Mouse (Mus musculus) T-helper 1 cell (primary cell): Measurements from ENCODE around the gene Acadm.

Experiments
- in situ Hi-C: fragments of 300-600 bp; cut with MboI, MseI; formaldehyde crosslinking; loops from one replicate; pipeline ENCODE4 v1.15.1; 2025; ENCODE audit warnings: high pct_unique_total_duplicates

Gene Acadm

GRCm38 (mm10) chr3:153944335-153944990, at the start of gene Acadm:
Acadm (minus strand) TSS chr3:153944632.
- in situ Hi-C loops, result no loop called here

- in situ Hi-C loops, result no loop called here
Observed at GRCm38 (mm10) chr3:153984428-153985340, 40.3 kb upstream of the Acadm start.

- in situ Hi-C loops, result no loop called here
Observed at GRCm38 (mm10) chr3:153980611-153981010, 36.2 kb upstream of the Acadm start.

DNA sequence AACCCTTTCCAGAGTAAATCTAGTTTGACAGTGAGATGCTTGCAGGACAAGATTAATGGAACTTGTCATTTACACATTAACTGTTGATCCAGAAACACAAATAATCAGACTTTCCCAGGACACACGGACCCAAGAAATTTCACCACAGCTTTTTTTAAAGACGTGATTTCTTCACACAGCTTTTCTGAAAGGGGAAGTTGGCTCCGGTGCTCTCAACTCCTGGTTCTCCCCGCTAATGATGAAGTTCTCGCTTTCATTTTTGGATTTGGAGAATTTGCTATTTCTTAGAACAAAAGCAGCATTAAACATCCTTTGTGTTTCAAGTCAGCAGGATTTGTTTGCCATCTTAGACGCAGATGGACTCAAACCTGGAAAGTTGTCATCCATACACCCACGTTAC, 31.4 kb upstream of the Acadm start:
- in situ Hi-C loops, result no loop called here

DNA sequence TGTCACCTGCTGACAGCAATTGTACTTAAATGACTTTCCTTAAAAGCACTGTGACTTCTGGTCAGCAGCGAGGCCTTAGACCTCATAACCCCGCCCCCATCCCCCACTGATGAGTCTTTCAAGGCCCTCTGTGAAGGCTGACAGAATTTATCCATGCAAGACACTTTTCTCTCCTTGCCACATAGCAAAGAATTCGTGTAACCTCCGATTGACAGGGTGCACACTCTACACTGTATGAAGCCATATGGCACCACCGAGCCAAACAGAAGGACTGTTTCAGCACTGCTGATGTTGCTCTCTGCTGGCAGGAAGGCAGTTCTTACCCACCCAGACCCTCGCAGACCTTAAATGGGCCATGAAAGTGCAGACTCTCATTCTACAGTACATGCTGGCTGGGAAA, 30.6 kb upstream of the Acadm start:
- in situ Hi-C loops, result no loop called here

GRCm38 (mm10) chr3:153973949-153974760, 29.7 kb upstream of the Acadm start:
- in situ Hi-C loops, result no loop called here

- in situ Hi-C loops, result no loop called here
Observed at GRCm38 (mm10) chr3:153973171-153973948, 28.9 kb upstream of the Acadm start, which contains the start of gene Slc44a5. Slc44a5 (plus strand) TSS chr3:153973436.

- in situ Hi-C loops, result loop anchor here (5.0 kb wide), 1 partner anchor 263 kb away; no protein-coding TSS in a partner anchor
Observed at GRCm38 (mm10) chr3:153969451-153969850, 25.0 kb upstream of the Acadm start.

- in situ Hi-C loops, result loop anchor here (5.0 kb wide), 1 partner anchor 264 kb away; no protein-coding TSS in a partner anchor
Observed at GRCm38 (mm10) chr3:153968549-153968948, 24.1 kb upstream of the Acadm start.

DNA sequence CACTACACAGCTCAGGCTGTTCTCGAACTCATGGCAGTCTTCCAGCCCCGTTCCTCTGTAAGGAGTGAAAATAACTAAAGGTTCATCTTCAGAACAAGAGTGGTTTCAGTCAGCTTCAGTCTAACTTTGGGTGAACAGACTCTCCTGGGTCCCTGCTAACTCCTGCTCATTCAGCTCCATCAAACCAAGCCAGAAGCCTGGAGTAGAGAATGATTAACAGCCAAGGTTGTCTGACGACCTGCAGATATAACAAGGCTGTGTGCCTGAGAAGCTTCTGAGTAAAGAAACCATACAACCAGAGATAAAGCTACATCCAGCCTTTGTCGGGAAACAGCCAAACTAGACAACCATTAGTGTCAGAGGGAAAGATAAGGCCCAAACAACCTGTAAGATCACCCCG, 23.0 kb upstream of the Acadm start:
- in situ Hi-C loops, result loop anchor here (5.0 kb wide), 1 partner anchor 265 kb away; no protein-coding TSS in a partner anchor

GRCm38 (mm10) chr3:153961632-153962389, 17.4 kb upstream of the Acadm start:
- in situ Hi-C loops, result loop anchor here (5.0 kb wide), 1 partner anchor 625 kb away; no protein-coding TSS in a partner anchor

DNA sequence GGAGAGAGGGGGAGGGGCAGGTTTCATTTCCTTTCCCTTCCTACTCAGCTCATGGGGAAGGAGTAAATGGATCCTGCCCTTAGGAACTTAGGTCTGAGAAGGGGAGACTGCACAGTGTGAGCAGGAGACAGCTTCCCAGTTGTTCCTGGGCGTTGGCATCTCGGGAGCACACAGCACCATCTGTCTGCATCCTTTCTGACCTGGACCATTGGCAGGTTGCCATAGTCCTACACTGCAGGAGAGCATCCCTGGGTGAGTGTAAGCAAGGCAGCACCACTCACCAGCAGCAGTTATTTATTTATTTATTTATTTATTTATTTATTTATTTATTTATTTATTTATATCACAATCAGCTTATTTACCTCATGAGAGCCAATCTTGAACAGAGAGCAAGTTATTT, 16.5 kb upstream of the Acadm start:
- in situ Hi-C loops, result loop anchor here (5.0 kb wide), 1 partner anchor 626 kb away; no protein-coding TSS in a partner anchor

GRCm38 (mm10) chr3:153959731-153960207, 15.3 kb upstream of the Acadm start:
- in situ Hi-C loops, result loop anchor here (5.0 kb wide), 1 partner anchor 628 kb away; no protein-coding TSS in a partner anchor

DNA sequence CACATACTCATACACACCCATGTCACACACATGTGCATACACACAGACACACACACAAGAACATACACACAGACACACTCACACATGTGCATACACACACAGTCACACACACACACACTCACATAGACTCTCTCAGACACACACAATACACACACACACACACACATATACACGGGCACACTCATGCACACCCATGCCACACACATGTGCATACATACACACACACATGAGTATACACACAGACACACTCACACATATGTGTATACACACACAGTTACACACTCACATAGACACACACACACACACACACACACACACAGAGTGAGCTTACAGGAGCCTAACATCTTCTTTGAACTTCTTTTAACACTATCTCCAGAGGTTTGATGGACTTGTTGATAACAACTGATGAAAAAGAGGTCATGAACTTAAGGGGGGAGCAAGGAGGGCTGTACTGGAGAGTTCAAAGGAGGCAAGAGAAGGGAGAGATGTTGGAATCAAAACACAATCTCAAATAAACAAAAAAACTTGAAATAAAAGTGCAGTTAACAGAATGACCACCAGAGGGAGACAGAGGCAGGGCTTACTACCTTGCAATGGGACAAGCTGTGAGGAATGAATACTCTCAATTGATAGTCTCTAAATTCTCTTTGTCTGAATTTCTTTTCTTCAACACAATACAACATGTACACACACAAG, 14.8 kb upstream of the Acadm start:
- in situ Hi-C loops, result no loop called here

GRCm38 (mm10) chr3:153957916-153958315, 13.5 kb upstream of the Acadm start:
- in situ Hi-C loops, result no loop called here

GRCm38 (mm10) chr3:153948176-153948575, 3.7 kb upstream of the Acadm start:
- in situ Hi-C loops, result no loop called here

DNA sequence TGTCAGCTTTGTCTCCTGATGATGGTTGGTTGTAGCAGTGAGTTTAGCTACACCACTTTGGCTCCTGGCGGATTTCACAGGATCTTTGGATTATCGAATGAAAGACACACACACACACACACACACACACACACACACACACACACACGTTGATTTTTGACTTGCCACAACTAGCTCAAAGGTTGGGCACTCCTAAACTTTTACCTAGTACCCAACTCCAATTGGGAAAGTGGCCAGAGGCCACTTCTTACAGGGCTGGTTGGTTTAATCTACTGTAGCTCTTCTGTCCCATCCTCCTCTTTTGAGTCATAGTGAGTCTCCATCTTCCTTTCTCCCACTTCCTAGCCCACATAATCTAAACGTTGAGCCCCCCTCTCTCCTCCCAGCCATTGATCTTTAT, 2.8 kb upstream of the Acadm start:
- in situ Hi-C loops, result no loop called here

- in situ Hi-C loops, result no loop called here
Observed at GRCm38 (mm10) chr3:153943901-153944334, 514 bp downstream of the Acadm start.

GRCm38 (mm10) chr3:153943003-153943640, 1.3 kb downstream of the Acadm start:
- in situ Hi-C loops, result no loop called here
